Mouse (Mus musculus): ENCODE data around the gene Tmem91. TPM values are rescaled to one million over a fixed set of nuclear protein-coding genes. Genes with fewer than 3 reads are reported as not detected.
A peak's percentile ranks its signal among the peaks of the same experiment; 100 is the strongest.

The Tmem91 gene
- polyA plus RNA-seq, 1 experiment from 2014 or later = 3.6 TPM

- 92% methylated on average over 8 of the region's 8 CpGs for WGBS
- no peak overlapping the region for H3K27ac ChIP-seq (ENCODE audit: low read length)
- H3K4me1 ChIP-seq (replicated peaks; ENCODE audit: control insufficient read depth, insufficient read depth, low read length) = 0 out of 2 replicates have a peak, but pooled peaks cover 3% of the 10 kb centered on the region
- no peaks in the 10 kb centered on the region for H3K9me3 ChIP-seq (ENCODE audit: control insufficient read depth, low read length)
- ATAC-seq (ENCODE audit: low read depth) = no peak
- H3K36me3 ChIP-seq (ENCODE audit: control insufficient read depth, insufficient read depth, low read length) = peaks cover 19% of the 10 kb centered on the region
- H3K9ac ChIP-seq (ENCODE audit: low read length) = no peak overlapping the region
- no peaks in the 10 kb centered on the region for H3K27me3 ChIP-seq (ENCODE audit: control insufficient read depth, insufficient read depth, low read depth, low read length)
- no peak overlapping the region for H3K4me2 ChIP-seq (ENCODE audit: low read depth, low read length)
- no peak overlapping the region for H3K4me3 ChIP-seq (ENCODE audit: low read length)
Measured at GRCm38 (mm10) chr7:25666381-25666780, 8.6 kb downstream of the Tmem91 start.

GRCm38 (mm10) chr7:25658657-25659472 is 16.1 kb downstream of the Tmem91 start, which contains the start of the genes Bckdha and Exosc5:
Gene Bckdha (minus strand): TSS chr7:25658981.
Gene Exosc5 (plus strand): TSS chr7:25659164.
- Histone ChIP-seq H3K9ac (ENCODE audit: low read length) (peak within 1 kb of the TSS; percentile 82), H3K4me2 (ENCODE audit: low read depth, low read length) (peak within 1 kb of the TSS; percentile 84), H3K27ac (ENCODE audit: low read length) (peak within 1 kb of the TSS; percentile 88), H3K36me3 (ENCODE audit: control insufficient read depth, insufficient read depth, low read length) (0 out of 2 replicates have a peak, but pooled peaks cover 3% of the 10 kb centered on the region), H3K9me3 (ENCODE audit: control insufficient read depth, low read length) (no peaks in the 10 kb centered on the region), H3K4me1 (replicated peaks; ENCODE audit: control insufficient read depth, insufficient read depth, low read length) (peaks cover 15% of the 10 kb centered on the region), H3K4me3 (ENCODE audit: low read length) (peak within 1 kb of the TSS; percentile 81), H3K27me3 (ENCODE audit: control insufficient read depth, insufficient read depth, low read depth, low read length) (no peaks in the 10 kb centered on the region)
- under 1% methylated on average over 50 of the region's 50 CpGs for WGBS
- ATAC-seq (ENCODE audit: low read depth) = peak; percentile 99

GRCm38 (mm10) chr7:25657785-25658184 is 17.2 kb downstream of the Tmem91 start:
- no peaks in the 10 kb centered on the region for H3K36me3 ChIP-seq (ENCODE audit: control insufficient read depth, insufficient read depth, low read length)
- peak overlapping the region; percentile 81 for H3K4me3 ChIP-seq (ENCODE audit: low read length)
- 25% methylated on average over 10 of the region's 10 CpGs for WGBS
- peak overlapping the region; percentile 82 for H3K9ac ChIP-seq (ENCODE audit: low read length)
- ATAC-seq (ENCODE audit: low read depth) = no peak
- H3K4me2 ChIP-seq (ENCODE audit: low read depth, low read length) = peak overlapping the region; percentile 84
- H3K27ac ChIP-seq (ENCODE audit: low read length) = no peak overlapping the region
- H3K27me3 ChIP-seq (ENCODE audit: control insufficient read depth, insufficient read depth, low read depth, low read length) = no peaks in the 10 kb centered on the region
- H3K9me3 ChIP-seq (ENCODE audit: control insufficient read depth, low read length) = no peaks in the 10 kb centered on the region
- H3K4me1 ChIP-seq (replicated peaks; ENCODE audit: control insufficient read depth, insufficient read depth, low read length) = peaks cover 15% of the 10 kb centered on the region

- Histone ChIP-seq H3K4me1 (replicated peaks; ENCODE audit: control insufficient read depth, insufficient read depth, low read length) (peaks cover 15% of the 10 kb centered on the region), H3K9me3 (ENCODE audit: control insufficient read depth, low read length) (no peaks in the 10 kb centered on the region), H3K27ac (ENCODE audit: low read length) (no peak overlapping the region), H3K4me3 (ENCODE audit: low read length) (no peak overlapping the region), H3K27me3 (ENCODE audit: control insufficient read depth, insufficient read depth, low read depth, low read length) (no peaks in the 10 kb centered on the region), H3K4me2 (ENCODE audit: low read depth, low read length) (no peak overlapping the region), H3K9ac (ENCODE audit: low read length) (no peak overlapping the region), H3K36me3 (ENCODE audit: control insufficient read depth, insufficient read depth, low read length) (no peaks in the 10 kb centered on the region)
- ATAC-seq (ENCODE audit: low read depth) = no peak
- 68% methylated on average over 11 of the region's 11 CpGs for WGBS
Measured at GRCm38 (mm10) chr7:25655601-25656428, 19.2 kb downstream of the Tmem91 start.

- 58% methylated on average over 12 of the region's 12 CpGs for WGBS
- ATAC-seq (ENCODE audit: low read depth) = no peak
- H3K4me2 ChIP-seq (ENCODE audit: low read depth, low read length) = no peak overlapping the region
- H3K9ac ChIP-seq (ENCODE audit: low read length) = no peak overlapping the region
- peaks cover 4% of the 10 kb centered on the region for H3K4me1 ChIP-seq (replicated peaks; ENCODE audit: control insufficient read depth, insufficient read depth, low read length)
- no peaks in the 10 kb centered on the region for H3K27me3 ChIP-seq (ENCODE audit: control insufficient read depth, insufficient read depth, low read depth, low read length)
- no peaks in the 10 kb centered on the region for H3K9me3 ChIP-seq (ENCODE audit: control insufficient read depth, low read length)
- H3K4me3 ChIP-seq (ENCODE audit: low read length) = no peak overlapping the region
- H3K36me3 ChIP-seq (ENCODE audit: control insufficient read depth, insufficient read depth, low read length) = no peaks in the 10 kb centered on the region
- H3K27ac ChIP-seq (ENCODE audit: low read length) = no peak overlapping the region
Measured at GRCm38 (mm10) chr7:25652244-25652759, 22.7 kb downstream of the Tmem91 start.

GRCm38 (mm10) chr7:25651281-25651680 is 23.7 kb downstream of the Tmem91 start:
- no peak overlapping the region for H3K4me2 ChIP-seq (ENCODE audit: low read depth, low read length)
- H3K27me3 ChIP-seq (ENCODE audit: control insufficient read depth, insufficient read depth, low read depth, low read length) = no peaks in the 10 kb centered on the region
- no peaks in the 10 kb centered on the region for H3K9me3 ChIP-seq (ENCODE audit: control insufficient read depth, low read length)
- WGBS = 85% methylated on average over 8 of the region's 8 CpGs
- H3K4me1 ChIP-seq (replicated peaks; ENCODE audit: control insufficient read depth, insufficient read depth, low read length) = no peaks in the 10 kb centered on the region
- no peak overlapping the region for H3K27ac ChIP-seq (ENCODE audit: low read length)
- ATAC-seq (ENCODE audit: low read depth) = no peak
- H3K36me3 ChIP-seq (ENCODE audit: control insufficient read depth, insufficient read depth, low read length) = no peaks in the 10 kb centered on the region
- H3K4me3 ChIP-seq (ENCODE audit: low read length) = no peak overlapping the region
- H3K9ac ChIP-seq (ENCODE audit: low read length) = no peak overlapping the region

GRCm38 (mm10) chr7:25649839-25650238 is 25.1 kb downstream of the Tmem91 start:
- H3K9ac ChIP-seq (ENCODE audit: low read length) = no peak overlapping the region
- H3K4me3 ChIP-seq (ENCODE audit: low read length) = no peak overlapping the region
- H3K36me3 ChIP-seq (ENCODE audit: control insufficient read depth, insufficient read depth, low read length) = no peaks in the 10 kb centered on the region
- no peaks in the 10 kb centered on the region for H3K27me3 ChIP-seq (ENCODE audit: control insufficient read depth, insufficient read depth, low read depth, low read length)
- no peak for ATAC-seq (ENCODE audit: low read depth)
- H3K9me3 ChIP-seq (ENCODE audit: control insufficient read depth, low read length) = no peaks in the 10 kb centered on the region
- WGBS = 67% methylated on average over 5 of the region's 5 CpGs
- H3K4me1 ChIP-seq (replicated peaks; ENCODE audit: control insufficient read depth, insufficient read depth, low read length) = no peaks in the 10 kb centered on the region
- H3K27ac ChIP-seq (ENCODE audit: low read length) = no peak overlapping the region
- H3K4me2 ChIP-seq (ENCODE audit: low read depth, low read length) = no peak overlapping the region

GRCm38 (mm10) chr7:25647574-25648123 is 27.3 kb downstream of the Tmem91 start:
- H3K4me2 ChIP-seq (ENCODE audit: low read depth, low read length) = no peak overlapping the region
- H3K4me3 ChIP-seq (ENCODE audit: low read length) = no peak overlapping the region
- ATAC-seq (ENCODE audit: low read depth) = no peak
- no peak overlapping the region for H3K9ac ChIP-seq (ENCODE audit: low read length)
- WGBS = 48% methylated on average over 5 of the region's 5 CpGs
- no peaks in the 10 kb centered on the region for H3K27me3 ChIP-seq (ENCODE audit: control insufficient read depth, insufficient read depth, low read depth, low read length)
- no peaks in the 10 kb centered on the region for H3K9me3 ChIP-seq (ENCODE audit: control insufficient read depth, low read length)
- H3K36me3 ChIP-seq (ENCODE audit: control insufficient read depth, insufficient read depth, low read length) = no peaks in the 10 kb centered on the region
- H3K4me1 ChIP-seq (replicated peaks; ENCODE audit: control insufficient read depth, insufficient read depth, low read length) = no peaks in the 10 kb centered on the region
- H3K27ac ChIP-seq (ENCODE audit: low read length) = no peak overlapping the region

GRCm38 (mm10) chr7:25645074-25645473 is 29.9 kb downstream of the Tmem91 start:
- no peak overlapping the region for H3K4me2 ChIP-seq (ENCODE audit: low read depth, low read length)
- no peaks in the 10 kb centered on the region for H3K9me3 ChIP-seq (ENCODE audit: control insufficient read depth, low read length)
- 65% methylated on average over 14 of the region's 14 CpGs for WGBS
- H3K27ac ChIP-seq (ENCODE audit: low read length) = no peak overlapping the region
- H3K27me3 ChIP-seq (ENCODE audit: control insufficient read depth, insufficient read depth, low read depth, low read length) = no peaks in the 10 kb centered on the region
- no peak for ATAC-seq (ENCODE audit: low read depth)
- H3K9ac ChIP-seq (ENCODE audit: low read length) = no peak overlapping the region
- H3K36me3 ChIP-seq (ENCODE audit: control insufficient read depth, insufficient read depth, low read length) = no peaks in the 10 kb centered on the region; the same call in 1 of the 2 replicates
- H3K4me3 ChIP-seq (ENCODE audit: low read length) = no peak overlapping the region
- H3K4me1 ChIP-seq (replicated peaks; ENCODE audit: control insufficient read depth, insufficient read depth, low read length) = no peaks in the 10 kb centered on the region

Measured in lung, embryonic 16.5 days (tissue).